Comparison of ENCODE assay signal across 8 mouse cellular contexts in genomic region chr12:101083076-101083838, GRCm38 (mm10). TPM values are rescaled to one million over a fixed set of nuclear protein-coding genes. Genes with fewer than 3 reads are reported as not detected.
DNase-seq lines count a peak whose midpoint lies in the region; ATAC-seq and TF ChIP-seq lines count a peak whose summit lies in the region.

Ppp4r3a (minus strand) TSS chr12:101083702.

- H3K9me3 ChIP-seq in erythroblast, embryonic 14.5 days (ENCODE audit: control insufficient read depth, low read length): no peaks in the 10 kb centered on the region
- no peaks in the 10 kb centered on the region for H3K9me3 ChIP-seq in heart, embryonic 11.5 days (replicated peaks; ENCODE audit: control insufficient read depth, low read length)
- H3K9me3 ChIP-seq in kidney, embryonic 16.5 days (ENCODE audit: low read length): no peaks in the 10 kb centered on the region

- H3K79me3 ChIP-seq in C2C12 (ENCODE audit: low read depth): peaks cover 48% of the 10 kb centered on the region

- WGBS in heart, embryonic 11.5 days (ENCODE audit: insufficient replicate concordance): under 1% methylated on average over 90 of the region's 90 CpGs
- under 1% methylated on average over 83 of the region's 90 CpGs for WGBS in kidney, embryonic 16.5 days
- WGBS in liver, adult 2 months: under 1% methylated on average over 86 of the region's 90 CpGs

- ATAC-seq in heart, embryonic 11.5 days (replicated peaks; ENCODE audit: insufficient number of reproducible peaks, low FRiP score, low TSS enrichment): peak; percentile 94
- peak; percentile 98 for ATAC-seq in kidney, embryonic 16.5 days (ENCODE audit: low FRiP score, low TSS enrichment)

- H3K36me3 ChIP-seq in C2C12 (ENCODE audit: control insufficient read depth, insufficient read depth): peaks cover 27% of the 10 kb centered on the region
- peaks cover 39% of the 10 kb centered on the region for H3K36me3 ChIP-seq in erythroblast, embryonic 14.5 days (ENCODE audit: control insufficient read depth)
- no peaks in the 10 kb centered on the region for H3K36me3 ChIP-seq in heart, embryonic 11.5 days (ENCODE audit: control insufficient read depth, insufficient read depth, low read length)
- peaks cover 13% of the 10 kb centered on the region; the same call in 1 of the 2 replicates for H3K36me3 ChIP-seq in kidney, embryonic 16.5 days (ENCODE audit: insufficient read depth, low read length)
- no peaks in the 10 kb centered on the region for H3K36me3 ChIP-seq in liver, adult 2 months (ENCODE audit: control insufficient read depth, insufficient read depth, low read length)
- H3K36me3 ChIP-seq in myocyte (ENCODE audit: control insufficient read depth, insufficient read depth): no peaks in the 10 kb centered on the region
- no peaks in the 10 kb centered on the region for H3K36me3 ChIP-seq in splenic B cell, adult 2 months (ENCODE audit: control insufficient read depth, insufficient read depth, low read length, poor library complexity, severe bottlenecking)

- no peak for TF ChIP-seq CTCF in C2C12 (IDR thresholded peaks at IDR 0.05; ENCODE audit: control insufficient read depth, insufficient read depth, insufficient read length)
- no peak for TF ChIP-seq CTCF in brain, embryonic 14.5 days (IDR thresholded peaks at IDR 0.05; ENCODE audit: borderline replicate concordance, extremely low read depth, insufficient read depth, insufficient read length)
- no peak for TF ChIP-seq CTCF in liver, adult 2 months (IDR thresholded peaks at IDR 0.05; ENCODE audit: low read depth, low read length)

- H3K4me1 ChIP-seq in erythroblast, embryonic 14.5 days (ENCODE audit: control insufficient read depth): peaks cover 41% of the 10 kb centered on the region
- peaks cover 10% of the 10 kb centered on the region; the same call in 1 of the 2 replicates for H3K4me1 ChIP-seq in heart, embryonic 11.5 days (ENCODE audit: control insufficient read depth, insufficient read depth, low read length)
- H3K4me1 ChIP-seq in kidney, embryonic 16.5 days (ENCODE audit: insufficient read depth, low read length): peaks cover 19% of the 10 kb centered on the region
- H3K4me1 ChIP-seq in liver, adult 2 months (ENCODE audit: control insufficient read depth, insufficient read depth, low read length): peaks cover 11% of the 10 kb centered on the region

- no peaks in the 10 kb centered on the region for H3K27me3 ChIP-seq in C2C12 (ENCODE audit: control insufficient read depth, insufficient read depth, insufficient read length)
- H3K27me3 ChIP-seq in erythroblast, embryonic 14.5 days (ENCODE audit: control insufficient read depth): no peaks in the 10 kb centered on the region
- no peaks in the 10 kb centered on the region for H3K27me3 ChIP-seq in heart, embryonic 11.5 days (ENCODE audit: control insufficient read depth, insufficient read depth, low read length)
- no peaks in the 10 kb centered on the region for H3K27me3 ChIP-seq in kidney, embryonic 16.5 days (ENCODE audit: insufficient read depth, low read length)
- no peaks in the 10 kb centered on the region for H3K27me3 ChIP-seq in liver, adult 2 months (ENCODE audit: control insufficient read depth, insufficient read depth, low read length)
- H3K27me3 ChIP-seq in myocyte (ENCODE audit: control insufficient read depth, insufficient read depth, insufficient read length): no peaks in the 10 kb centered on the region
- H3K27me3 ChIP-seq in splenic B cell, adult 2 months (ENCODE audit: control insufficient read depth, insufficient read depth, low read length, poor library complexity, severe bottlenecking): no peaks in the 10 kb centered on the region

- peak; percentile 99 for DNase-seq in brain, embryonic 14.5 days (ENCODE audit: low read depth)
- peak; percentile 94 for DNase-seq in liver, adult 2 months (ENCODE audit: extremely low read depth, low read depth, low spot score)
- peak; percentile 93 for DNase-seq in splenic B cell, adult 2 months (ENCODE audit: low read depth, low spot score)

- H3K4me3 ChIP-seq in C2C12 (ENCODE audit: insufficient read depth, poor library complexity, severe bottlenecking) (peak within 1 kb of the TSS; percentile 93), myocyte (peak within 1 kb of the TSS; percentile 91)
- H3K4me3 ChIP-seq in erythroblast, embryonic 14.5 days (replicated peaks): peak within 1 kb of the TSS; percentile 98
- peak within 1 kb of the TSS; percentile 100 for H3K4me3 ChIP-seq in heart, embryonic 11.5 days (ENCODE audit: low read depth, low read length)
- H3K4me3 ChIP-seq in kidney, embryonic 16.5 days (ENCODE audit: low read length): peak within 1 kb of the TSS; percentile 88
- peak within 1 kb of the TSS; percentile 99 for H3K4me3 ChIP-seq in liver, adult 2 months (ENCODE audit: insufficient read depth, low read depth, low read length)

- peak within 1 kb of the TSS; percentile 99 for H3K9ac ChIP-seq in heart, embryonic 11.5 days (ENCODE audit: low read depth, low read length)
- peak within 1 kb of the TSS; percentile 99 for H3K9ac ChIP-seq in kidney, embryonic 16.5 days (replicated peaks; ENCODE audit: low read length)
- peak within 1 kb of the TSS; percentile 99 for H3K9ac ChIP-seq in liver, adult 2 months (ENCODE audit: low read depth, low read length)

- peak; percentile 98 for TF ChIP-seq POLR2A in brain, embryonic 14.5 days (IDR thresholded peaks at IDR 0.05; ENCODE audit: borderline replicate concordance, extremely low read depth, insufficient read depth, insufficient read length, poor library complexity, severe bottlenecking)
- peak; percentile 56; the same call in 1 of the 2 replicates for TF ChIP-seq POLR2A in liver, adult 2 months (IDR thresholded peaks at IDR 0.05; ENCODE audit: extremely low read depth, insufficient read depth, low read length)
- peak; percentile 98 for TF ChIP-seq POLR2A in myocyte (IDR thresholded peaks at IDR 0.05; ENCODE audit: insufficient read length, low read depth)

- H3ac ChIP-seq in C2C12 (ENCODE audit: control insufficient read depth, insufficient read length, low read depth) (peak within 1 kb of the TSS; percentile 97), myocyte (ENCODE audit: control insufficient read depth, insufficient read length) (peak within 1 kb of the TSS; percentile 88)

- H3K4me2 ChIP-seq in heart, embryonic 11.5 days: peak within 1 kb of the TSS; percentile 85
- H3K4me2 ChIP-seq in kidney, embryonic 16.5 days (replicated peaks; ENCODE audit: low read depth, low read length): peak within 1 kb of the TSS; percentile 84
- H3K4me2 ChIP-seq in myocyte (ENCODE audit: low read depth): peak within 1 kb of the TSS; percentile 96

- H3K27ac ChIP-seq in heart, embryonic 11.5 days (ENCODE audit: low read depth, low read length): peak within 1 kb of the TSS; percentile 99
- peak within 1 kb of the TSS; percentile 100 for H3K27ac ChIP-seq in kidney, embryonic 16.5 days (ENCODE audit: low read length)
- H3K27ac ChIP-seq in liver, adult 2 months (replicated peaks; ENCODE audit: insufficient read depth, low read depth, low read length): peak within 1 kb of the TSS; percentile 96

- peaks cover 65% of the 10 kb centered on the region for H3K79me2 ChIP-seq in C2C12 (ENCODE audit: control insufficient read depth, insufficient read depth)
- H3K79me2 ChIP-seq in liver, adult 2 months (ENCODE audit: control insufficient read depth, insufficient read depth, low read length): peaks cover 23% of the 10 kb centered on the region
- peaks cover 49% of the 10 kb centered on the region for H3K79me2 ChIP-seq in myocyte (ENCODE audit: control insufficient read depth, insufficient read depth)

TF ChIP-seq in C2C12, 6 proteins besides CTCF, POLR2A, EP300 and RAD21:
- TF ChIP-seq MAX (IDR thresholded peaks at IDR 0.05): peak; percentile 70
- TF ChIP-seq MYOD1 (IDR thresholded peaks at IDR 0.05; ENCODE audit: control insufficient read depth, insufficient read length, low read depth): no peak

TF ChIP-seq in myocyte, 11 proteins besides CTCF, POLR2A, EP300 and RAD21:
- TF ChIP-seq MYOD1 (IDR thresholded peaks at IDR 0.05; ENCODE audit: control insufficient read depth in 1 of 3, insufficient read length in 2 of 3, low read depth in 2 of 3) (peak in 1 of 3 experiments; percentile 67), CEBPB (IDR thresholded peaks at IDR 0.05; ENCODE audit: insufficient read depth, poor library complexity, severe bottlenecking) (no peak), E2F4 (IDR thresholded peaks at IDR 0.05; ENCODE audit: insufficient read depth) (peak; percentile 61), POLR2AphosphoS2 (IDR thresholded peaks at IDR 0.05; ENCODE audit: insufficient read length, low read depth) (peak; percentile 97), SRF (IDR thresholded peaks at IDR 0.05; ENCODE audit: control insufficient read depth, insufficient read length, low read depth) (peak; percentile 89), REST (IDR thresholded peaks at IDR 0.05; ENCODE audit: insufficient read depth, insufficient read length) (peak; percentile 41), MYOG (IDR thresholded peaks at IDR 0.05; ENCODE audit: control insufficient read depth in 1 of 3, insufficient read depth in 1 of 3, insufficient read length in 2 of 3, low read depth in 2 of 3) (peak in 1 of 3 experiments; percentile 47), TCF12 (IDR thresholded peaks at IDR 0.05; ENCODE audit: insufficient read depth, poor library complexity, severe bottlenecking) (no peak)

RNA-seq across cellular contexts. Expression of gene Ppp4r3a, which starts in this region (rescaled TPM):
- polyA plus RNA-seq in C2C12 (2012; fragmentation: generic; extraction: Trizol) (12.7 TPM), myocyte (2012; fragmentation: generic; extraction: Trizol) (8.8 TPM)
- polyA plus RNA-seq in brain, embryonic 14.5 days (2012; rRNA removed): 37.2 and 45.0 TPM in 2 replicates
- 1.8 and 2.2 TPM in 2 replicates for polyA plus RNA-seq in erythroblast, embryonic 14.5 days (2012)
- polyA plus RNA-seq in heart, embryonic 11.5 days (2014; fragmentation: Nextera tagmentation; extraction: Ambion mirVana): 36.2 and 39.1 TPM in 2 replicates
- 31.7 and 36.0 TPM in 2 replicates for polyA plus RNA-seq in kidney, embryonic 16.5 days (2015; fragmentation: Nextera tagmentation; extraction: Ambion mirVana)
- 40.7 and 41.9 TPM in 2 replicates for total RNA-seq in liver, adult 2 months (2014; rRNA removed)
- polyA plus RNA-seq in liver, adult 2 months (2012; rRNA removed): 11.6 and 12.2 TPM in 2 replicates

Comparison
In these comparisons a context has a peak if more than half of its experiments do, and no peak if none do; other contexts are left out.
1. Peak in every context shown above with its lines: DNase-seq, ATAC-seq, H3K4me3 ChIP-seq and H3K27ac ChIP-seq.